Mouse (Mus musculus) thymus, adult 18-20 months (tissue): ENCODE measurements around the gene Chst3.
A peak's percentile ranks its signal among the peaks of the same experiment; 100 is the strongest.
"Not testable (repeated sequence)": the region's sequence is repeated elsewhere in the genome, so short reads cannot be mapped to it uniquely, and the experiment has no call there.

Source experiments
- DNase-seq, 2 experiments: peaks; one replicate each; pipeline ENCODE4 v3.0.0; 2022; ENCODE audit warnings: mixed read lengths in 2 of 2

Gene Chst3

GRCm38 (mm10) chr10:60151107-60151663 is 67.9 kb downstream of the Chst3 start:
- DNase-seq: no peak

GRCm38 (mm10) chr10:60148087-60148486 is 71.0 kb downstream of the Chst3 start:
- DNase-seq: peak; percentile 52 to 60

GRCm38 (mm10) chr10:60147510-60148047 is 71.5 kb downstream of the Chst3 start:
- not testable (repeated sequence) for DNase-seq

GRCm38 (mm10) chr10:60141656-60142160 is 77.4 kb downstream of the Chst3 start:
- no peak for DNase-seq

GRCm38 (mm10) chr10:60140751-60141150 is 78.3 kb downstream of the Chst3 start:
- no peak for DNase-seq

GRCm38 (mm10) chr10:60138680-60139079 is 80.4 kb downstream of the Chst3 start:
- DNase-seq: no peak

GRCm38 (mm10) chr10:60136935-60137334 is 82.1 kb downstream of the Chst3 start:
- DNase-seq: no peak

GRCm38 (mm10) chr10:60136010-60136409 is 83.0 kb downstream of the Chst3 start:
- not testable (repeated sequence) for DNase-seq

GRCm38 (mm10) chr10:60134201-60134600 is 84.9 kb downstream of the Chst3 start:
- DNase-seq: no peak

GRCm38 (mm10) chr10:60133501-60133900 is 85.6 kb downstream of the Chst3 start:
- no peak for DNase-seq
